Mouse (Mus musculus): ENCODE results near the gene Plod1. TPM values are rescaled to one million over a fixed set of nuclear protein-coding genes. Genes with fewer than 3 reads are reported as not detected.

Plod1 gene
- not detected in 2 replicates for polyA plus RNA-seq (2012; ENCODE audit: insufficient read depth, insufficient read length, low replicate concordance, missing spikeins)

- Histone ChIP-seq H3K4me1 (ENCODE audit: control insufficient read depth, insufficient read depth, low read length) (peaks cover 16% of the 10 kb centered on the region), H3K27ac (ENCODE audit: insufficient read depth, low read depth, low read length) (no peak within 1 kb of the TSS), H3K4me3 (ENCODE audit: insufficient read depth, low read depth, low read length) (peak within 1 kb of the TSS; percentile 58)
- WGBS = under 1% methylated on average over 51 of the region's 51 CpGs
- peak; percentile 66; the same call in 1 of the 2 replicates for TF ChIP-seq POLR2A (IDR thresholded peaks at IDR 0.05; ENCODE audit: insufficient read depth, low read depth, low read length)
- TF ChIP-seq CTCF (IDR thresholded peaks at IDR 0.05; ENCODE audit: insufficient read depth, low read depth, low read length) = no peak
These were observed at the start of gene Plod1 for GRCm38 (mm10) chr4:147936331-147936954. Gene Plod1 (minus strand): TSS chr4:147936767.

GRCm38 (mm10) chr4:147985205-147986132 lies 48.9 kb upstream of the Plod1 start, which contains the start of gene Nppb:
Gene Nppb (plus strand): TSS chr4:147985788.
- peaks cover 15% of the 10 kb centered on the region for H3K4me1 ChIP-seq (ENCODE audit: control insufficient read depth, insufficient read depth, low read length)
- TF ChIP-seq POLR2A (IDR thresholded peaks at IDR 0.05; ENCODE audit: insufficient read depth, low read depth, low read length) (no peak), CTCF (IDR thresholded peaks at IDR 0.05; ENCODE audit: insufficient read depth, low read depth, low read length) (no peak)
- H3K27ac ChIP-seq (ENCODE audit: insufficient read depth, low read depth, low read length) = no peak within 1 kb of the TSS
- WGBS = 41% methylated on average over 20 of the region's 20 CpGs
- no peak within 1 kb of the TSS for H3K4me3 ChIP-seq (ENCODE audit: insufficient read depth, low read depth, low read length)

- TF ChIP-seq POLR2A (IDR thresholded peaks at IDR 0.05; ENCODE audit: insufficient read depth, low read depth, low read length) = no peak
- 33% methylated on average over 7 of the region's 7 CpGs for WGBS
These were observed 42.9 kb upstream of the Plod1 start for GRCm38 (mm10) chr4:147979441-147979860.

GRCm38 (mm10) chr4:147978391-147978790 lies 41.8 kb upstream of the Plod1 start:
- no peaks in the 10 kb centered on the region for H3K4me1 ChIP-seq (ENCODE audit: control insufficient read depth, insufficient read depth, low read length)
- 96% methylated on average over 6 of the region's 6 CpGs for WGBS
- H3K4me3 ChIP-seq (ENCODE audit: insufficient read depth, low read depth, low read length) = no peak overlapping the region
- H3K27ac ChIP-seq (ENCODE audit: insufficient read depth, low read depth, low read length) = no peak overlapping the region
- TF ChIP-seq CTCF (IDR thresholded peaks at IDR 0.05; ENCODE audit: insufficient read depth, low read depth, low read length) (no peak), POLR2A (IDR thresholded peaks at IDR 0.05; ENCODE audit: insufficient read depth, low read depth, low read length) (no peak)

More at GRCm38 (mm10) chr4:147979441-147979860, 42.9 kb upstream of the Plod1 start:
- H3K4me3 ChIP-seq (ENCODE audit: insufficient read depth, low read depth, low read length) = no peak overlapping the region
- H3K4me1 ChIP-seq (ENCODE audit: control insufficient read depth, insufficient read depth, low read length) = no peaks in the 10 kb centered on the region
- no peak overlapping the region for H3K27ac ChIP-seq (ENCODE audit: insufficient read depth, low read depth, low read length)

GRCm38 (mm10) chr4:147977726-147978125 lies 41.2 kb upstream of the Plod1 start:
- Histone ChIP-seq H3K27ac (ENCODE audit: insufficient read depth, low read depth, low read length) (no peak overlapping the region), H3K4me3 (ENCODE audit: insufficient read depth, low read depth, low read length) (no peak overlapping the region), H3K4me1 (ENCODE audit: control insufficient read depth, insufficient read depth, low read length) (no peaks in the 10 kb centered on the region)
- TF ChIP-seq CTCF (IDR thresholded peaks at IDR 0.05; ENCODE audit: insufficient read depth, low read depth, low read length) = no peak
- no peak for TF ChIP-seq POLR2A (IDR thresholded peaks at IDR 0.05; ENCODE audit: insufficient read depth, low read depth, low read length)
- WGBS = 86% methylated on average over 4 of the region's 4 CpGs

- WGBS = 88% methylated on average over 3 of the region's 3 CpGs
- Histone ChIP-seq H3K27ac (ENCODE audit: insufficient read depth, low read depth, low read length) (no peak overlapping the region), H3K4me1 (ENCODE audit: control insufficient read depth, insufficient read depth, low read length) (no peaks in the 10 kb centered on the region), H3K4me3 (ENCODE audit: insufficient read depth, low read depth, low read length) (no peak overlapping the region)
- TF ChIP-seq CTCF (IDR thresholded peaks at IDR 0.05; ENCODE audit: insufficient read depth, low read depth, low read length) (no peak), POLR2A (IDR thresholded peaks at IDR 0.05; ENCODE audit: insufficient read depth, low read depth, low read length) (no peak)
These were observed 39.7 kb upstream of the Plod1 start for GRCm38 (mm10) chr4:147976237-147976636.

- Histone ChIP-seq H3K4me3 (ENCODE audit: insufficient read depth, low read depth, low read length) (no peak overlapping the region), H3K4me1 (ENCODE audit: control insufficient read depth, insufficient read depth, low read length) (no peaks in the 10 kb centered on the region; the same call in 1 of the 2 replicates), H3K27ac (ENCODE audit: insufficient read depth, low read depth, low read length) (no peak overlapping the region)
- 58% methylated on average over 9 of the region's 9 CpGs for WGBS
- TF ChIP-seq POLR2A (IDR thresholded peaks at IDR 0.05; ENCODE audit: insufficient read depth, low read depth, low read length) = no peak
- no peak for TF ChIP-seq CTCF (IDR thresholded peaks at IDR 0.05; ENCODE audit: insufficient read depth, low read depth, low read length)
These were observed 32.8 kb upstream of the Plod1 start for GRCm38 (mm10) chr4:147969337-147969736.

GRCm38 (mm10) chr4:147968816-147969215 lies 32.2 kb upstream of the Plod1 start:
- WGBS = 70% methylated on average over 2 of the region's 2 CpGs
- TF ChIP-seq CTCF (IDR thresholded peaks at IDR 0.05; ENCODE audit: insufficient read depth, low read depth, low read length) = no peak
- TF ChIP-seq POLR2A (IDR thresholded peaks at IDR 0.05; ENCODE audit: insufficient read depth, low read depth, low read length) = no peak
- Histone ChIP-seq H3K4me1 (ENCODE audit: control insufficient read depth, insufficient read depth, low read length) (no peaks in the 10 kb centered on the region; the same call in 1 of the 2 replicates), H3K4me3 (ENCODE audit: insufficient read depth, low read depth, low read length) (no peak overlapping the region), H3K27ac (ENCODE audit: insufficient read depth, low read depth, low read length) (no peak overlapping the region)

- Histone ChIP-seq H3K4me3 (ENCODE audit: insufficient read depth, low read depth, low read length) (no peak overlapping the region), H3K27ac (ENCODE audit: insufficient read depth, low read depth, low read length) (no peak overlapping the region), H3K4me1 (ENCODE audit: control insufficient read depth, insufficient read depth, low read length) (peaks cover 8% of the 10 kb centered on the region)
- TF ChIP-seq CTCF (IDR thresholded peaks at IDR 0.05; ENCODE audit: insufficient read depth, low read depth, low read length) = no peak
- no peak for TF ChIP-seq POLR2A (IDR thresholded peaks at IDR 0.05; ENCODE audit: insufficient read depth, low read depth, low read length)
- WGBS = 83% methylated on average over 7 of the region's 7 CpGs
These were observed 29.1 kb upstream of the Plod1 start for GRCm38 (mm10) chr4:147965712-147966111.

All from olfactory bulb, adult 2 months (tissue).